Mouse (Mus musculus) right cerebral cortex, postnatal 36 days (tissue): ENCODE measurements around the gene Shb.
"Not testable (repeated sequence)": the region's sequence is repeated elsewhere in the genome, so short reads cannot be mapped to it uniquely, and the experiment has no call there.

Experiments used
- DNase-seq, 2 experiments: peaks; one replicate each; pipeline ENCODE4 v3.0.0; 2022; ENCODE audit warnings: low spot score in 2 of 2, mixed read lengths in 1 of 2

The Shb gene

DNA sequence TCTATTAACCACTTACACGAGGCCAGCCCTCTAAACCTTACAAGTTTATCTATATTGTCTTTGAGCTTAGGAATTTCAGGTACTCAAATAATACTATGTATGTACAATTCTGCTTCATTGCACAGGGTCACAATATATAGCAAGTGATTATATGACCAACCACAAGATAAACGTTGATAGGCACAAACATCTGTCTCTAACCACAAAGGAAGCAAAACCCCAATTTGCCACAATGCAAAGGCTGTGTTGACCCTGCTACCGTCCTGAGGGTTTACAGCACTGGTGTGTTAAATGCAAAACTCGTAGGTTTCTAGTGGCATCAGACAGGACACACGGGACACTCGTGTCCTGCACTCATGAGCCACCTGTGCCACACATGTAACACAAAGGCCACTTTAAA is 136.1 kb downstream of the Shb start:
- DNase-seq: not testable (repeated sequence)

GRCm38 (mm10) chr4:45393658-45394057 is 138.6 kb downstream of the Shb start:
- DNase-seq: no peak

DNA sequence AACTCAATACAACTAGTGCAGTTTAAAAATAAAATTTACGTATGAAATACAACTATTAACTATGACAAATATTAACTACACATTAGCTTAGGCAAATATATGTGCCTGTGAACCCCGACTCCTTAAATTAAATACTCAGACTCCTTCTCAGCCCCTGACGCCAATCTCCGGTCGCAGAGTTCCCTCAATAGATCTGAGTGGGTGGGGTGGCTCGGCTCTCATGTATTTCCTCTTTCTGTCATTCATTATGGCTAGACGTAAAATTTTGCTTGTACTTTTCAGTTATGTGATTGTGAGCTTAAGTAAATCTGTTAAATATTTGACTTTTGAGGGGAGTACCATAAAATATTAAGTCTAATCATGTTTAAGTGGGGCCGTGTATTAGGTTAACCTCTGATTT is 139.3 kb downstream of the Shb start:
- DNase-seq: no peak

DNA sequence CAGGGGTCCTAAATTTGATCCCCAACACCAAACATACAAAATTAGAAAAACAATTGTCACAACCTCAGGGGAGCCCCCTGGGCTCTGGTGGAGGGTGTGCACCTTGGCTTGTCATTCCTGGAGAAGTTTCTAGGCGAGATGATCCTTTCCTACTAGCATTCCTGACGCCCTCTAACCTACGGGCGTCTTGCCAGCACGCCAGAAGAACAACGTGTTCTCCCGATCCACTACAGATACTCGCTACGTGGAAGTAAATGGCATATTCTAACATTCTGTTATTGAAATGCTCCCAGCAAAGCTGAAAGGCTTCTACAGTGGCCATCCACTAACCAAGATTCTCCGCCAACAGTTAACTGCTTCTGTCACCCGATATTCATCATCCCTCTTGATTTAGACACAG is 139.7 kb downstream of the Shb start:
- DNase-seq: no peak

- DNase-seq: no peak
Measured at GRCm38 (mm10) chr4:45392099-45392498, 140.2 kb downstream of the Shb start.

GRCm38 (mm10) chr4:45387296-45387695 is 145.0 kb downstream of the Shb start:
- DNase-seq: not testable (repeated sequence)

GRCm38 (mm10) chr4:45382133-45382532 is 150.1 kb downstream of the Shb start:
- DNase-seq: not testable (repeated sequence)

- DNase-seq: not testable (repeated sequence)
Measured at GRCm38 (mm10) chr4:45380903-45381580, 151.2 kb downstream of the Shb start.

GRCm38 (mm10) chr4:45376573-45376972 is 155.7 kb downstream of the Shb start:
- no peak for DNase-seq

DNA sequence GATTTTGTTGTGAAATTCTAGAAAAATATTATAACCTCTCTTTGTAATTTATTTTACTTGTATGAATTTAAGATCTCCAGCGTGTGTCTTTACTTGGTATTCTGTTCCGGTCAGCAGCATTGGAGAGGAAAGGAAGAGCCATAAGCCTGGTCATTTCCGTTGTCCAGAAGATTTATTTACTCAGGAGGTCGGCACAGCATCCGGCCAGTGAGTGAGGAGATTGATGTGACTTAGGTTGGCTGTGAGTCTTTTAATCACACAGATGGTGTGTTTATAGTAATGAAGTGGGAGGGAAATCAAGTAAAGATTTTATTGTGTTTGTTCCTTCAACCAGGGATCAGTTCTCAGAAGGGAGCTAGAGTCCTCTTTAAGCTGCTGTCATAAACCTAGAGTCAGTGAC is 157.4 kb downstream of the Shb start:
- no peak for DNase-seq
